Mouse (Mus musculus): ENCODE data around the gene Ddt. TPM values are rescaled to one million over a fixed set of nuclear protein-coding genes. Genes with fewer than 3 reads are reported as not detected.

Ddt gene
- polyA plus RNA-seq, 1 experiment from 2014 or later: 188 TPM

- no peak for TF ChIP-seq CTCF (IDR thresholded peaks at IDR 0.05; ENCODE audit: low read depth)
- no peaks in the 10 kb centered on the region for H3K4me1 ChIP-seq (replicated peaks; ENCODE audit: insufficient read depth, low read length)
- 0 out of 2 replicates have a peak overlapping the region, but pooled peaks have one; percentile 10 for H3K9ac ChIP-seq (ENCODE audit: low read depth, low read length)
- 0 out of 2 replicates have a peak, but pooled peaks cover 2% of the 10 kb centered on the region for H3K36me3 ChIP-seq (ENCODE audit: insufficient read depth, low read length)
- WGBS: 100% methylated on average over 3 of the region's 3 CpGs
- H3K4me3 ChIP-seq (replicated peaks; ENCODE audit: low read depth, low read length): no peak overlapping the region
- ATAC-seq (replicated peaks; ENCODE audit: low FRiP score, low read depth) (no peak), DNase-seq (ENCODE audit: low spot score) (no peak)
- no peaks in the 10 kb centered on the region for H3K9me3 ChIP-seq (replicated peaks; ENCODE audit: low read length)
- H3K4me2 ChIP-seq (ENCODE audit: low read length): no peak overlapping the region
- H3K27me3 ChIP-seq (ENCODE audit: insufficient read depth, low read length): no peaks in the 10 kb centered on the region
- no peak overlapping the region for H3K27ac ChIP-seq
These were observed 10.8 kb downstream of the Ddt start for GRCm38 (mm10) chr10:75762413-75762812.

GRCm38 (mm10) chr10:75760311-75760710 lies 12.9 kb downstream of the Ddt start:
- ATAC-seq (replicated peaks; ENCODE audit: low FRiP score, low read depth): no peak
- Histone ChIP-seq H3K9ac (ENCODE audit: low read depth, low read length) (no peak overlapping the region), H3K4me2 (ENCODE audit: low read length) (no peak overlapping the region), H3K27ac (no peak overlapping the region), H3K4me1 (replicated peaks; ENCODE audit: insufficient read depth, low read length) (no peaks in the 10 kb centered on the region), H3K36me3 (ENCODE audit: insufficient read depth, low read length) (peaks cover 8% of the 10 kb centered on the region; the same call in 1 of the 2 replicates), H3K9me3 (replicated peaks; ENCODE audit: low read length) (no peaks in the 10 kb centered on the region), H3K4me3 (replicated peaks; ENCODE audit: low read depth, low read length) (no peak overlapping the region), H3K27me3 (ENCODE audit: insufficient read depth, low read length) (no peaks in the 10 kb centered on the region)
- DNase-seq (ENCODE audit: low spot score): no peak
- WGBS: 97% methylated on average over 3 of the region's 3 CpGs
- no peak for TF ChIP-seq CTCF (IDR thresholded peaks at IDR 0.05; ENCODE audit: low read depth)

- Histone ChIP-seq H3K27ac (no peak overlapping the region), H3K4me2 (ENCODE audit: low read length) (no peak overlapping the region), H3K4me1 (replicated peaks; ENCODE audit: insufficient read depth, low read length) (no peaks in the 10 kb centered on the region), H3K4me3 (replicated peaks; ENCODE audit: low read depth, low read length) (no peak overlapping the region), H3K9ac (ENCODE audit: low read depth, low read length) (no peak overlapping the region), H3K9me3 (replicated peaks; ENCODE audit: low read length) (no peaks in the 10 kb centered on the region), H3K36me3 (ENCODE audit: insufficient read depth, low read length) (peaks cover 41% of the 10 kb centered on the region), H3K27me3 (ENCODE audit: insufficient read depth, low read length) (no peaks in the 10 kb centered on the region)
- no peak for TF ChIP-seq CTCF (IDR thresholded peaks at IDR 0.05; ENCODE audit: low read depth)
- 94% methylated on average over 11 of the region's 11 CpGs for WGBS
- ATAC-seq (replicated peaks; ENCODE audit: low FRiP score, low read depth): no peak
- DNase-seq (ENCODE audit: low spot score): no peak
These were observed 16.5 kb downstream of the Ddt start for GRCm38 (mm10) chr10:75756719-75757118.

GRCm38 (mm10) chr10:75744017-75744416 lies 29.2 kb downstream of the Ddt start:
- H3K9ac ChIP-seq (ENCODE audit: low read depth, low read length): no peak overlapping the region
- DNase-seq (ENCODE audit: low spot score) (peak; percentile 86), ATAC-seq (replicated peaks; ENCODE audit: low FRiP score, low read depth) (peak; percentile 65)
- no peak overlapping the region for H3K4me2 ChIP-seq (ENCODE audit: low read length)
- no peak overlapping the region for H3K27ac ChIP-seq
- no peaks in the 10 kb centered on the region for H3K4me1 ChIP-seq (replicated peaks; ENCODE audit: insufficient read depth, low read length)
- H3K4me3 ChIP-seq (replicated peaks; ENCODE audit: low read depth, low read length): no peak overlapping the region
- peak; percentile 98 for TF ChIP-seq CTCF (IDR thresholded peaks at IDR 0.05; ENCODE audit: low read depth)
- H3K27me3 ChIP-seq (ENCODE audit: insufficient read depth, low read length): no peaks in the 10 kb centered on the region
- H3K9me3 ChIP-seq (replicated peaks; ENCODE audit: low read length): no peaks in the 10 kb centered on the region
- H3K36me3 ChIP-seq (ENCODE audit: insufficient read depth, low read length): peaks cover 67% of the 10 kb centered on the region
- WGBS: 47% methylated on average over 3 of the region's 3 CpGs

GRCm38 (mm10) chr10:75743369-75743768 lies 29.8 kb downstream of the Ddt start:
- H3K4me1 ChIP-seq (replicated peaks; ENCODE audit: insufficient read depth, low read length): no peaks in the 10 kb centered on the region
- 86% methylated on average over 12 of the region's 12 CpGs for WGBS
- no peak for TF ChIP-seq CTCF (IDR thresholded peaks at IDR 0.05; ENCODE audit: low read depth)
- peaks cover 71% of the 10 kb centered on the region for H3K36me3 ChIP-seq (ENCODE audit: insufficient read depth, low read length)
- no peak overlapping the region for H3K9ac ChIP-seq (ENCODE audit: low read depth, low read length)
- no peak overlapping the region for H3K4me2 ChIP-seq (ENCODE audit: low read length)
- H3K27me3 ChIP-seq (ENCODE audit: insufficient read depth, low read length): no peaks in the 10 kb centered on the region
- no peak overlapping the region for H3K4me3 ChIP-seq (replicated peaks; ENCODE audit: low read depth, low read length)
- no peak overlapping the region for H3K27ac ChIP-seq
- DNase-seq (ENCODE audit: low spot score): no peak
- no peak for ATAC-seq (replicated peaks; ENCODE audit: low FRiP score, low read depth)
- no peaks in the 10 kb centered on the region for H3K9me3 ChIP-seq (replicated peaks; ENCODE audit: low read length)

- WGBS: 96% methylated on average over 3 of the region's 3 CpGs
These were observed 32.3 kb downstream of the Ddt start for GRCm38 (mm10) chr10:75740866-75741265.

GRCm38 (mm10) chr10:75725449-75725848 lies 47.8 kb downstream of the Ddt start:
- Histone ChIP-seq H3K36me3 (ENCODE audit: insufficient read depth, low read length) (peaks cover 67% of the 10 kb centered on the region), H3K9ac (ENCODE audit: low read depth, low read length) (no peak overlapping the region), H3K4me1 (replicated peaks; ENCODE audit: insufficient read depth, low read length) (no peaks in the 10 kb centered on the region), H3K27me3 (ENCODE audit: insufficient read depth, low read length) (no peaks in the 10 kb centered on the region), H3K4me3 (replicated peaks; ENCODE audit: low read depth, low read length) (no peak overlapping the region), H3K9me3 (replicated peaks; ENCODE audit: low read length) (no peaks in the 10 kb centered on the region), H3K27ac (no peak overlapping the region), H3K4me2 (ENCODE audit: low read length) (no peak overlapping the region)
- no peak for DNase-seq (ENCODE audit: low spot score)
- 90% methylated on average over 7 of the region's 7 CpGs for WGBS
- no peak for TF ChIP-seq CTCF (IDR thresholded peaks at IDR 0.05; ENCODE audit: low read depth)
- ATAC-seq (replicated peaks; ENCODE audit: low FRiP score, low read depth): no peak

More at GRCm38 (mm10) chr10:75740866-75741265, 32.3 kb downstream of the Ddt start:
- Histone ChIP-seq H3K4me1 (replicated peaks; ENCODE audit: insufficient read depth, low read length) (no peaks in the 10 kb centered on the region), H3K27me3 (ENCODE audit: insufficient read depth, low read length) (no peaks in the 10 kb centered on the region), H3K9ac (ENCODE audit: low read depth, low read length) (no peak overlapping the region), H3K9me3 (replicated peaks; ENCODE audit: low read length) (no peaks in the 10 kb centered on the region), H3K36me3 (ENCODE audit: insufficient read depth, low read length) (peaks cover 61% of the 10 kb centered on the region), H3K27ac (no peak overlapping the region), H3K4me3 (replicated peaks; ENCODE audit: low read depth, low read length) (no peak overlapping the region), H3K4me2 (ENCODE audit: low read length) (no peak overlapping the region)
- ATAC-seq (replicated peaks; ENCODE audit: low FRiP score, low read depth) (no peak), DNase-seq (ENCODE audit: low spot score) (no peak)
- no peak for TF ChIP-seq CTCF (IDR thresholded peaks at IDR 0.05; ENCODE audit: low read depth)

Other genes starting within 250 kb of the Ddt start
- 2.6 and 2.7 TPM in 2 replicates for gene Lrrc75b, start 213.1 kb downstream of the Ddt start, polyA plus RNA-seq (2015; fragmentation: Nextera tagmentation; extraction: Ambion mirVana)
- 317 and 388 TPM in 2 replicates for gene Ggt1, start 211.8 kb downstream of the Ddt start, polyA plus RNA-seq (2015; fragmentation: Nextera tagmentation; extraction: Ambion mirVana)
- 4.2 and 5.1 TPM in 2 replicates for gene Ggt5, start 184.1 kb downstream of the Ddt start, polyA plus RNA-seq (2015; fragmentation: Nextera tagmentation; extraction: Ambion mirVana)
- 33.7 and 38.7 TPM in 2 replicates for gene Susd2, start 129.4 kb downstream of the Ddt start, polyA plus RNA-seq (2015; fragmentation: Nextera tagmentation; extraction: Ambion mirVana)
- gene Cabin1, start 9.1 kb downstream of the Ddt start, polyA plus RNA-seq (2015; fragmentation: Nextera tagmentation; extraction: Ambion mirVana): 20.5 and 24.0 TPM in 2 replicates
- 0.71 TPM in 1 of 2 replicates, not detected in the other for gene Gm20441, start 7.5 kb upstream of the Ddt start, polyA plus RNA-seq (2015; fragmentation: Nextera tagmentation; extraction: Ambion mirVana)
- 76.5 and 78.3 TPM in 2 replicates for gene Gstt3, start 8.0 kb upstream of the Ddt start, polyA plus RNA-seq (2015; fragmentation: Nextera tagmentation; extraction: Ambion mirVana)
- gene Gstt1, start 25.2 kb upstream of the Ddt start, polyA plus RNA-seq (2015; fragmentation: Nextera tagmentation; extraction: Ambion mirVana): 33.2 and 34.4 TPM in 2 replicates
- gene Gstt4, start 49.1 kb upstream of the Ddt start, polyA plus RNA-seq (2015; fragmentation: Nextera tagmentation; extraction: Ambion mirVana): not detected in 2 replicates
- 125 and 129 TPM in 2 replicates for gene Gstt2, start 64.0 kb upstream of the Ddt start, polyA plus RNA-seq (2015; fragmentation: Nextera tagmentation; extraction: Ambion mirVana)
- gene Mif, start 86.8 kb upstream of the Ddt start, polyA plus RNA-seq (2015; fragmentation: Nextera tagmentation; extraction: Ambion mirVana): 1,473 and 1,501 TPM in 2 replicates
- 2.8 and 3.3 TPM in 2 replicates for gene Derl3, start 120.0 kb upstream of the Ddt start, polyA plus RNA-seq (2015; fragmentation: Nextera tagmentation; extraction: Ambion mirVana)
- 149 and 168 TPM in 2 replicates for gene Smarcb1, start 148.2 kb upstream of the Ddt start, polyA plus RNA-seq (2015; fragmentation: Nextera tagmentation; extraction: Ambion mirVana)
- gene Chchd10, start 159.7 kb upstream of the Ddt start, polyA plus RNA-seq (2015; fragmentation: Nextera tagmentation; extraction: Ambion mirVana): 520 and 541 TPM in 2 replicates
- 39.4 and 43.2 TPM in 2 replicates for gene Mmp11, start 163.1 kb upstream of the Ddt start, polyA plus RNA-seq (2015; fragmentation: Nextera tagmentation; extraction: Ambion mirVana)
- gene Gm867, start 167.3 kb upstream of the Ddt start, polyA plus RNA-seq (2015; fragmentation: Nextera tagmentation; extraction: Ambion mirVana): 0.32 and 0.39 TPM in 2 replicates
- gene Vpreb3, start 169.6 kb upstream of the Ddt start, polyA plus RNA-seq (2015; fragmentation: Nextera tagmentation; extraction: Ambion mirVana): 0.78 and 0.97 TPM in 2 replicates
- 0.16 TPM in 1 of 2 replicates, not detected in the other for gene Gm5134, start 181.1 kb upstream of the Ddt start, polyA plus RNA-seq (2015; fragmentation: Nextera tagmentation; extraction: Ambion mirVana)